Mouse (Mus musculus) stomach, postnatal 0 days (tissue): Measurements from ENCODE around the gene Rpn1. TPM values are rescaled to one million over a fixed set of nuclear protein-coding genes. Genes with fewer than 3 reads are reported as not detected.
A peak's percentile ranks its signal among the peaks of the same experiment; 100 is the strongest.

ENCODE experiments used
- ATAC-seq: fragments of 200-750 bp; cut with Nextera tagmentation; 2 replicates; pipeline ENCODE4 v1.8.0; 2017; ENCODE audit not compliant: low FRiP score, low TSS enrichment
- DNase-seq: peaks from one replicate; pipeline ENCODE4 v3.0.0-alpha.2; 2016; ENCODE audit warnings: low spot score
- H3K27ac ChIP-seq: fragments of 300-500 bp; sonication (generic); replicated peaks from 2 replicates; pipeline ENCODE4 v1.5.1; 2014; ENCODE audit warnings: mild to moderate bottlenecking, control low read depth
- H3K27me3 ChIP-seq: fragments of 300-500 bp; sonication (generic); 2 replicates; pipeline ENCODE4 v1.6.1; 2014; ENCODE audit warnings: low read length; ENCODE audit not compliant: control insufficient read depth, insufficient read depth
- H3K36me3 ChIP-seq: fragments of 300-500 bp; sonication (generic); 2 replicates; pipeline ENCODE4 v1.6.1; 2014; ENCODE audit warnings: low read length, mixed read lengths; ENCODE audit not compliant: control insufficient read depth, insufficient read depth
- H3K4me1 ChIP-seq: fragments of 300-500 bp; sonication (generic); replicated peaks from 2 replicates; pipeline ENCODE4 v1.6.1; 2014; ENCODE audit warnings: antibody characterized with exemption; ENCODE audit not compliant: control insufficient read depth, insufficient read depth
- H3K4me2 ChIP-seq: fragments of 300-500 bp; sonication (generic); replicated peaks from 2 replicates; pipeline ENCODE4 v1.6.1; 2014; ENCODE audit warnings: low read depth, mild to moderate bottlenecking, control low read depth, moderate library complexity
- H3K4me3 ChIP-seq: fragments of 300-500 bp; sonication (generic); 2 replicates; pipeline ENCODE4 v1.5.1; 2014; ENCODE audit warnings: low read depth, low read length, control low read depth
- H3K9ac ChIP-seq: fragments of 300-500 bp; sonication (generic); 2 replicates; pipeline ENCODE4 v1.6.1; 2014; ENCODE audit warnings: mild to moderate bottlenecking, low read length, control low read depth, mixed read lengths
- H3K9me3 ChIP-seq: fragments of 300-500 bp; sonication (generic); 2 replicates; pipeline ENCODE4 v1.6.1; 2016; ENCODE audit warnings: low read length; ENCODE audit not compliant: control insufficient read depth
- CTCF ChIP-seq: IDR thresholded peaks from 2 replicates; pipeline ENCODE4 v1.5.1; 2016; ENCODE audit warnings: antibody characterized with exemption, low read depth, mild to moderate bottlenecking, moderate library complexity
- EP300 ChIP-seq: optimal IDR thresholded peaks from 2 replicates; pipeline ENCODE3; 2016; ENCODE audit warnings: antibody characterized with exemption
- WGBS: fragments of 180-500 bp; shearing (Covaris S2); extraction: QIAGEN DNeasy Blood & Tissue Kit; methylation state at CpG from one replicate; pipeline ENCODE4 v1.1.7; 2014; 5-methylcytosine and 5-hydroxymethylcytosine counted together
- polyA plus RNA-seq: library from polyadenylated mRNA; unstranded; fragments of >200 nt; fragmentation: Nextera tagmentation; extraction: Ambion mirVana; gene quantifications from 2 replicates; pipeline ENCODE4 v1.2.1, GENCODE M21; 2015

The Rpn1 gene
- polyA plus RNA-seq, 1 experiment from 2014 or later: 266 TPM

- 64% methylated on average over 3 of the region's 3 CpGs for WGBS
- Histone ChIP-seq H3K27me3 (no peaks in the 10 kb centered on the region), H3K36me3 (no peaks in the 10 kb centered on the region), H3K9ac (no peak overlapping the region), H3K4me1 (no peaks in the 10 kb centered on the region), H3K4me2 (peak overlapping the region; percentile 95), H3K27ac (no peak overlapping the region), H3K4me3 (peak overlapping the region; percentile 98; the same call in 1 of the 2 replicates), H3K9me3 (no peaks in the 10 kb centered on the region)
- no peak for DNase-seq
- ATAC-seq: no peak
- TF ChIP-seq EP300 (no peak), CTCF (no peak)
Measured at GRCm38 (mm10) chr6:88083672-88084071, 610 bp upstream of the Rpn1 start.

GRCm38 (mm10) chr6:88088971-88089370, 4.7 kb downstream of the Rpn1 start:
- ATAC-seq (no peak), DNase-seq (no peak)
- TF ChIP-seq CTCF: peak; percentile 23; the same call in 1 of the 2 replicates
- TF ChIP-seq EP300: no peak
- Histone ChIP-seq H3K9me3 (no peaks in the 10 kb centered on the region), H3K9ac (no peak overlapping the region), H3K27me3 (no peaks in the 10 kb centered on the region), H3K4me1 (no peaks in the 10 kb centered on the region), H3K4me3 (no peak overlapping the region), H3K36me3 (peaks cover 11% of the 10 kb centered on the region), H3K4me2 (no peak overlapping the region), H3K27ac (no peak overlapping the region)
- WGBS: 88% methylated on average over 1 of the region's 1 CpGs

DNA sequence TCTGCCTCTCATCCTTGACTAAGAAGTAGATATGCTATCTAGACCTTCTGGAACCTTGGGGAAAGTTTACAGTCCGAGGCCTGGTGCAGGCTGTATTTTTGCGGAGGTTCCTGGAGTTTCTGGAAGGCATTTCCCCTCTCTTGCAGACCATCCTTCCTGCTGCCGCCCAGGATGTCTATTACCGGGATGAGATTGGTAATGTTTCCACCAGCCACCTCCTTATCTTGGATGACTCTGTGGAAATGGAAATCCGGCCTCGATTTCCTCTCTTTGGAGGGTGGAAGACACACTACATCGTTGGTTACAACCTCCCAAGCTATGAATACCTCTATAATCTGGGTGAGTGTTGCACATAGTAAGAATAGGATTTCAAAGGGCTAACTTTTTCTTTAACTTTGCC, 11.1 kb downstream of the Rpn1 start:
- DNase-seq: no peak

DNA sequence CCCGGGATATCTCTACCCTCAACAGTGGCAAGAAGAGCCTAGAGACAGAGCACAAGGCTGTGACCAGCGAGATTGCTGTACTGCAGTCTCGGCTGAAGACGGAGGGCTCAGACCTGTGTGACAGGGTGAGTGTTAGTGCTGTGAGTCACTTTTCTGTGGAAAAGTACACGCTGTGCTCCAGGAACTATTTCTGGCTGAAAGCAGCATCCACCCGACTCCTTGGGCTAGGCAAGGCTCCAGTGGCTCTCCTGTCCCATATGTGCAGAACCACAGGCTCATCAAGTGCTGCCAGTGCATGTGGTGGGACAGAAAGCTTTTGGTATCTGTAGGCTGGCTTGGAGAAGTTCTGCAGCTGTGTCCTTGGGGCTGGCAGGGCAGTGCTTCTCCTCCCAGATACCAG, 17.8 kb downstream of the Rpn1 start:
- H3K9me3 ChIP-seq: no peaks in the 10 kb centered on the region
- ATAC-seq: no peak
- H3K36me3 ChIP-seq: peaks cover 32% of the 10 kb centered on the region
- H3K4me1 ChIP-seq: no peaks in the 10 kb centered on the region
- H3K4me3 ChIP-seq: no peak overlapping the region
- no peaks in the 10 kb centered on the region for H3K27me3 ChIP-seq
- no peak overlapping the region for H3K9ac ChIP-seq
- H3K4me2 ChIP-seq: no peak overlapping the region
- no peak for TF ChIP-seq CTCF
- no peak for TF ChIP-seq EP300
- 87% methylated on average over 6 of the region's 6 CpGs for WGBS
- no peak overlapping the region for H3K27ac ChIP-seq
- DNase-seq: no peak

More for the DNA sequence above, 11.1 kb downstream of the Rpn1 start:
- Histone ChIP-seq H3K4me2 (no peak overlapping the region), H3K9ac (no peak overlapping the region), H3K36me3 (peaks cover 24% of the 10 kb centered on the region), H3K4me1 (no peaks in the 10 kb centered on the region), H3K27ac (no peak overlapping the region), H3K9me3 (no peaks in the 10 kb centered on the region), H3K4me3 (no peak overlapping the region), H3K27me3 (no peaks in the 10 kb centered on the region)
- 83% methylated on average over 7 of the region's 7 CpGs for WGBS
- no peak for ATAC-seq
- TF ChIP-seq CTCF: no peak
- TF ChIP-seq EP300: no peak

GRCm38 (mm10) chr6:88105783-88106611, 21.7 kb downstream of the Rpn1 start:
- no peak overlapping the region for H3K4me3 ChIP-seq
- peaks cover 16% of the 10 kb centered on the region for H3K36me3 ChIP-seq
- H3K9me3 ChIP-seq: no peaks in the 10 kb centered on the region
- no peaks in the 10 kb centered on the region for H3K27me3 ChIP-seq
- no peaks in the 10 kb centered on the region for H3K4me1 ChIP-seq
- DNase-seq: peak; percentile 93
- TF ChIP-seq CTCF (peak; percentile 98), EP300 (no peak)
- peak; percentile 89 for ATAC-seq
- H3K9ac ChIP-seq: peak overlapping the region; percentile 19; the same call in 1 of the 2 replicates
- peak overlapping the region; percentile 33 for H3K4me2 ChIP-seq
- 8% methylated on average over 32 of the region's 32 CpGs for WGBS
- peak overlapping the region; percentile 67; the same call in 1 of the 2 replicates for H3K27ac ChIP-seq

DNA sequence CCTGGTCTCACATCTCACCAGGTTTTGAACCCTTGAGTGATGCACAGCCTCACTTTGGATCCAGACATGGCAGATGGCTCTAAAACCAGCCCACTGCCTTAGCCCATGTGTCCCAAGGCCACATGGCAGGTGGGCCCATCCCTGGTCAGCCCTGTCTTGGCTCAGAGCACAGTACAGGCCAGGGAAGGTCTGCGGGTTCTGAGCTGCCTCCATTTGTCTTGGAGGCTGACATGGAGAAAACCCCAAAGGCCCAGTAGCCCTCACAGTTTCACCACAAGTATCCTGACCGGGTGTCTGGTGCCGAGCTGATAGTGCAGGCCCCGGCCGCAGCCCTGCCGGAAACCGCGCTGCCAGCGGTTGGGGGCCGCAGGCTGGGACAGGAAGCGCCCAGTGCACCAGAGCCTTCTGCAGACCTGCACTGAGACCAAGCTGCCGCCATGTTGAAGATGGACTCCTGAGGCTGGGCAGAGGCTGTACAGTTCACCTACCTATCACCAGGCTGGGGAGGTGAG, 22.4 kb downstream of the Rpn1 start:
- Histone ChIP-seq H3K9ac (peak overlapping the region; percentile 19; the same call in 1 of the 2 replicates), H3K4me1 (no peaks in the 10 kb centered on the region), H3K9me3 (no peaks in the 10 kb centered on the region), H3K4me3 (no peak overlapping the region), H3K27me3 (no peaks in the 10 kb centered on the region), H3K4me2 (peak overlapping the region; percentile 33), H3K36me3 (peaks cover 14% of the 10 kb centered on the region), H3K27ac (no peak overlapping the region)
- WGBS: 97% methylated on average over 12 of the region's 12 CpGs
- 0 out of 2 replicates have a peak, but pooled peaks have one; percentile 22 for ATAC-seq
- TF ChIP-seq CTCF (no peak), EP300 (no peak)
- no peak for DNase-seq
